Mouse (Mus musculus): ENCODE measurements around the gene Gpr108. TPM values are rescaled to one million over a fixed set of nuclear protein-coding genes. Genes with fewer than 3 reads are reported as not detected.

The Gpr108 gene
- polyA plus RNA-seq, 2 experiments: 7.6 to 12.0 TPM

DNA sequence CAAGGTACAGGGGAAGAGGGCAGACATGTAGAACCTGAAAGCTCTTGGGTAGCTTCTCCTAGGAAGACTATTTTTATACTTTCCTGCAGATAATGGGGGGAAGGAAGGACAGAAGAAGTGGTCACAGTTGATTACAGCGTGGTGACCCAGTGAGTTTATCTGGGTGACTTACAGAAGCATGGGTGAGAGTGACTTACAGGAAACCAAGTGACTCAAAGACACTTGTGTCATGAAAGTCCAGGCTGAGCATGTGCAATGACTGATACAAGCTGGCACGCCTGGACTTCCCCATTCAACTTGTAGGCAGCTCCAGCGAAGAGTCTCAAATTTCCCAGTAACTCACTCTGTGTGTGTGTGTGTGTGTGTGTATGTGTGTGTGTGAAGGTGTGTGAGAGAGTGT is 50.0 kb downstream of the Gpr108 start:
- DNase-seq (ENCODE audit: low read depth in 3 of 3, low spot score in 3 of 3): no peak
- 19% methylated on average over 3 of the region's 3 CpGs for WGBS (ENCODE audit: insufficient replicate concordance)
- no peak overlapping the region for H3K27ac ChIP-seq
- H3K36me3 ChIP-seq (replicated peaks; ENCODE audit: control insufficient read depth, insufficient read depth, low read depth): no peaks in the 10 kb centered on the region
- no peak for ATAC-seq (ENCODE audit: insufficient read depth)
- H3K4me2 ChIP-seq (ENCODE audit: low read depth): no peak overlapping the region
- TF ChIP-seq CTCF (IDR thresholded peaks at IDR 0.05; ENCODE audit: low read depth) (no peak), EP300 (IDR thresholded peaks at IDR 0.05; ENCODE audit: low read depth) (no peak)
- H3K4me1 ChIP-seq (replicated peaks; ENCODE audit: control insufficient read depth in 2 of 2, insufficient read depth in 2 of 2, low read length in 1 of 2): 0 out of 4 replicates have a peak, but pooled peaks cover 0 to 2% of the 10 kb centered on the region in 2 experiments
- no peak overlapping the region for H3K4me3 ChIP-seq (ENCODE audit: insufficient read depth in 1 of 2, low read depth in 2 of 2, low read length in 2 of 2)
- H3K9ac ChIP-seq (replicated peaks): no peak overlapping the region
- no peaks in the 10 kb centered on the region for H3K9me3 ChIP-seq (ENCODE audit: control insufficient read depth, low read length)
- no peaks in the 10 kb centered on the region for H3K27me3 ChIP-seq (ENCODE audit: control insufficient read depth, insufficient read depth, low read length)

DNA sequence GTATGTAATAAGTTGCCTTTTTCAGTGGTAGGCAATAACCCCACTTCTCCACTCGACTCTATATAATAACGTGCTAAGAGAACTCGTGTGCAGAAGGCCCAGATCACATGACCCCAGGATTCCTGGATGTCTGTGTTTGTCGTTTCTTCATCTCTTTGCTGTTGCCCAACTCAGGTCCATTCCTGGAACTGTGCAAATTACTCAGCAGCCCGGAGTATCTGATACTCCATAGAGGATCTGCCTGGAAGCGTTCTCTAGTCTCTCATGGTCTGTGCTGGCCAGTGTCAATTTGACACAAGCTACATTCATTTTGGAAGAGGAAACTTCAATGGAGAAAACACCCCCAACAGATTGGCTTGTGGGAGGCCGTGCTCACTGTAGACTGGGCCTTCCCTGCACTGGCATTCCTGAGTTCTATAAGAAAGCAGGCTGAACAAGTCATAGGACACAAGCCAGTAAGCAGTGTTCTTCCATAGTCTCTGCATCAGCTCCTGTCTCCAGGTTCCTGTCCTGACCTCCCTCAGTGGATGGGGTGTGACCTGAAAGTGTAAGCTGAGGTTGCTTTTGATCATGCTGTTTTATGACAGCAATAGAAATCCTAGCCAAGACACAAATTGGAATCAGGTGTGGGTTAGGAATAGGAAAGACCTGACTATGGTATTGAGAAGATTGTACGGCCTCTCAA is 52.8 kb downstream of the Gpr108 start:
- Histone ChIP-seq H3K36me3 (replicated peaks; ENCODE audit: control insufficient read depth, insufficient read depth, low read depth) (no peaks in the 10 kb centered on the region), H3K4me1 (replicated peaks; ENCODE audit: control insufficient read depth in 2 of 2, insufficient read depth in 2 of 2, low read length in 1 of 2) (0 out of 4 replicates have a peak, but pooled peaks cover 0 to 2% of the 10 kb centered on the region in 2 experiments), H3K9ac (replicated peaks) (no peak overlapping the region), H3K4me2 (ENCODE audit: low read depth) (no peak overlapping the region), H3K9me3 (ENCODE audit: control insufficient read depth, low read length) (no peaks in the 10 kb centered on the region), H3K27me3 (ENCODE audit: control insufficient read depth, insufficient read depth, low read length) (no peaks in the 10 kb centered on the region), H3K27ac (no peak overlapping the region), H3K4me3 (ENCODE audit: insufficient read depth in 1 of 2, low read depth in 2 of 2, low read length in 2 of 2) (no peak overlapping the region)
- ATAC-seq (ENCODE audit: insufficient read depth) (no peak), DNase-seq (ENCODE audit: low read depth in 3 of 3, low spot score in 3 of 3) (no peak)
- 56% methylated on average over 8 of the region's 8 CpGs for WGBS (ENCODE audit: insufficient replicate concordance)
- TF ChIP-seq CTCF (IDR thresholded peaks at IDR 0.05; ENCODE audit: low read depth): no peak
- no peak for TF ChIP-seq EP300 (IDR thresholded peaks at IDR 0.05; ENCODE audit: low read depth)

DNA sequence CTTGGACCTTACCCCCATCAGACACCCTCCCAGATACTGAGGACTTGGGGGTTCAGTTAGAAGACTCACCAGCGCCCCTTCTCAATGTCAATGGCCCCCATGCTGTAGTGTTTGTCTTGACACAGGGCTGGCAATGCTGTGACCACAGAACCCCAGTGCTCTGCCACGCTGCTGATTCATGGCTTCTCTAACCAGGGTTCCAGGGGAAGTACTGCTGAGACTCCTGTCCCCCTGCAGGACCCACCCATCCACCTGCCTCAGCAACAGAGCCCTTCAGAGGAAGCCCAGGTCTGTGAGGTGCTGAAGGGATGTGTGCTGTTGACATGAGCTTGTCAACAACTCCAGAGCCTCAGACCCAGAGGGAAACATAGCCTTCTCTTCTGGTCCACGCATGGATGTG is 53.5 kb downstream of the Gpr108 start:
- no peak overlapping the region for H3K9ac ChIP-seq (replicated peaks)
- H3K4me2 ChIP-seq (ENCODE audit: low read depth): no peak overlapping the region
- 0 out of 4 replicates have a peak, but pooled peaks cover 0 to 2% of the 10 kb centered on the region in 2 experiments for H3K4me1 ChIP-seq (replicated peaks; ENCODE audit: control insufficient read depth in 2 of 2, insufficient read depth in 2 of 2, low read length in 1 of 2)
- H3K4me3 ChIP-seq (ENCODE audit: insufficient read depth in 1 of 2, low read depth in 2 of 2, low read length in 2 of 2): no peak overlapping the region
- H3K27me3 ChIP-seq (ENCODE audit: control insufficient read depth, insufficient read depth, low read length): no peaks in the 10 kb centered on the region
- H3K9me3 ChIP-seq (ENCODE audit: control insufficient read depth, low read length): no peaks in the 10 kb centered on the region
- ATAC-seq (ENCODE audit: insufficient read depth): no peak
- TF ChIP-seq CTCF (IDR thresholded peaks at IDR 0.05; ENCODE audit: low read depth) (no peak), EP300 (IDR thresholded peaks at IDR 0.05; ENCODE audit: low read depth) (no peak)
- no peak for DNase-seq (ENCODE audit: low read depth in 3 of 3, low spot score in 3 of 3)
- no peaks in the 10 kb centered on the region for H3K36me3 ChIP-seq (replicated peaks; ENCODE audit: control insufficient read depth, insufficient read depth, low read depth)
- 44% methylated on average over 3 of the region's 3 CpGs for WGBS (ENCODE audit: insufficient replicate concordance)
- H3K27ac ChIP-seq: no peak overlapping the region

GRCm38 (mm10) chr17:57194041-57194507 is 54.2 kb downstream of the Gpr108 start, which contains the start of gene Tnfsf14:
Gene Tnfsf14 (minus strand): TSS chr17:57194177.
- Histone ChIP-seq H3K4me2 (ENCODE audit: low read depth) (no peak within 1 kb of the TSS), H3K4me1 (replicated peaks; ENCODE audit: control insufficient read depth in 2 of 2, insufficient read depth in 2 of 2, low read length in 1 of 2) (0 out of 4 replicates have a peak, but pooled peaks cover 0 to 2% of the 10 kb centered on the region in 2 experiments), H3K27me3 (ENCODE audit: control insufficient read depth, insufficient read depth, low read length) (no peaks in the 10 kb centered on the region), H3K4me3 (ENCODE audit: insufficient read depth in 1 of 2, low read depth in 2 of 2, low read length in 2 of 2) (peak within 1 kb of the TSS in 1 of 2 experiments; percentile 25; a peak in 2 of 4 replicates), H3K36me3 (replicated peaks; ENCODE audit: control insufficient read depth, insufficient read depth, low read depth) (no peaks in the 10 kb centered on the region), H3K9ac (replicated peaks) (no peak within 1 kb of the TSS), H3K27ac (no peak within 1 kb of the TSS), H3K9me3 (ENCODE audit: control insufficient read depth, low read length) (no peaks in the 10 kb centered on the region)
- WGBS (ENCODE audit: insufficient replicate concordance): 15% methylated on average over 11 of the region's 11 CpGs
- DNase-seq (ENCODE audit: low read depth in 3 of 3, low spot score in 3 of 3) (peak in 2 of 3 experiments; percentile 17 to 22), ATAC-seq (ENCODE audit: insufficient read depth) (no peak)
- no peak for TF ChIP-seq CTCF (IDR thresholded peaks at IDR 0.05; ENCODE audit: low read depth)
- TF ChIP-seq EP300 (IDR thresholded peaks at IDR 0.05; ENCODE audit: low read depth): no peak

GRCm38 (mm10) chr17:57188510-57189192 is 59.6 kb downstream of the Gpr108 start:
- no peak overlapping the region for H3K4me3 ChIP-seq (ENCODE audit: insufficient read depth in 1 of 2, low read depth in 2 of 2, low read length in 2 of 2)
- H3K9me3 ChIP-seq (ENCODE audit: control insufficient read depth, low read length): no peaks in the 10 kb centered on the region
- no peak overlapping the region for H3K9ac ChIP-seq (replicated peaks)
- no peak for ATAC-seq (ENCODE audit: insufficient read depth)
- H3K4me1 ChIP-seq (replicated peaks; ENCODE audit: control insufficient read depth in 2 of 2, insufficient read depth in 2 of 2, low read length in 1 of 2): peaks cover 0 to 3% of the 10 kb centered on the region in 2 experiments; a peak in 2 of 4 replicates
- DNase-seq (ENCODE audit: low read depth in 3 of 3, low spot score in 3 of 3): no peak
- H3K4me2 ChIP-seq (ENCODE audit: low read depth): no peak overlapping the region
- H3K36me3 ChIP-seq (replicated peaks; ENCODE audit: control insufficient read depth, insufficient read depth, low read depth): no peaks in the 10 kb centered on the region
- TF ChIP-seq EP300 (IDR thresholded peaks at IDR 0.05; ENCODE audit: low read depth) (no peak), CTCF (IDR thresholded peaks at IDR 0.05; ENCODE audit: low read depth) (no peak)
- 21% methylated on average over 12 of the region's 12 CpGs for WGBS (ENCODE audit: insufficient replicate concordance)
- H3K27me3 ChIP-seq (ENCODE audit: control insufficient read depth, insufficient read depth, low read length): no peaks in the 10 kb centered on the region
- no peak overlapping the region for H3K27ac ChIP-seq
